Mouse (Mus musculus): Measurements from ENCODE around the gene Olfr145.

GRCm38 (mm10) chr9:37917540-37917939, 21.0 kb downstream of the Olfr145 start, which contains the start of gene Olfr878:
- TF ChIP-seq POLR2A (IDR thresholded peaks at IDR 0.05; ENCODE audit: low read depth, low read length) (no peak), CTCF (IDR thresholded peaks at IDR 0.05; ENCODE audit: extremely low read depth, insufficient read depth, insufficient read length, insufficient replicate concordance) (no peak)

Data from spleen, adult 2 months (tissue).